In genomic region chr14:21853456-21854109, GRCm38 (mm10) we compare ENCODE assay signal across 8 mouse cellular contexts. TPM values are rescaled to one million over a fixed set of nuclear protein-coding genes. Genes with fewer than 3 reads are reported as not detected.
DNase-seq lines count a peak whose midpoint lies in the region; ATAC-seq lines count a peak whose summit lies in the region.

No protein-coding gene starts in this region.

- peak overlapping the region; percentile 81 for H3K27ac ChIP-seq in limb, embryonic 10.5 days
- H3K27ac ChIP-seq in midbrain, embryonic 11.5 days (ENCODE audit: low read depth, low read length), result no peak overlapping the region

- H3K9ac ChIP-seq in midbrain, embryonic 11.5 days (ENCODE audit: low read length), result peak overlapping the region; percentile 46; the same call in 1 of the 2 replicates

- H3K36me3 ChIP-seq in limb, embryonic 10.5 days, result no peaks in the 10 kb centered on the region
- H3K36me3 ChIP-seq in midbrain, embryonic 11.5 days (ENCODE audit: control insufficient read depth, insufficient read depth, low read length), result no peaks in the 10 kb centered on the region

- ATAC-seq in midbrain, embryonic 11.5 days (ENCODE audit: low FRiP score), result peak; percentile 30; the same call in 1 of the 2 replicates

- peak overlapping the region; percentile 32 for H3K4me3 ChIP-seq in limb, embryonic 10.5 days
- peak overlapping the region; percentile 18 for H3K4me3 ChIP-seq in midbrain, embryonic 11.5 days (ENCODE audit: low read depth, low read length)

- DNase-seq in gastrocnemius, adult 18-20 months (ENCODE audit: low spot score), result peak; percentile 72
- no peak for DNase-seq in gastrocnemius, postnatal 25 days
- DNase-seq in cerebellum, postnatal 14 days, result peak; percentile 82 to 88
- DNase-seq in frontal cortex, postnatal 36 days (ENCODE audit: low spot score in 2 of 2), result peak; percentile 70 to 77
- peak; percentile 80 for DNase-seq in hindlimb bud, embryonic 11.5 days (ENCODE audit: extremely low spot score, low read depth, low spot score)
- DNase-seq in limb, embryonic 10.5 days (ENCODE audit: low spot score), result peak; percentile 87
- DNase-seq in midbrain, embryonic 11.5 days (ENCODE audit: low spot score, missing footprints), result peak; percentile 97
- DNase-seq in right cerebral cortex, postnatal 4 days, result peak; percentile 86

- H3K27me3 ChIP-seq in limb, embryonic 10.5 days (ENCODE audit: low read depth, poor library complexity, severe bottlenecking), result peaks cover 56% of the 10 kb centered on the region
- no peaks in the 10 kb centered on the region for H3K27me3 ChIP-seq in midbrain, embryonic 11.5 days (ENCODE audit: control insufficient read depth, insufficient read depth, low read length)

- peak overlapping the region; percentile 41 for H3K4me2 ChIP-seq in midbrain, embryonic 11.5 days

- 10% methylated on average over 17 of the region's 17 CpGs for WGBS in limb, embryonic 10.5 days
- 8% methylated on average over 17 of the region's 17 CpGs for WGBS in midbrain, embryonic 11.5 days

- H3K4me1 ChIP-seq in limb, embryonic 10.5 days, result peaks cover 90% of the 10 kb centered on the region
- peaks cover 7% of the 10 kb centered on the region for H3K4me1 ChIP-seq in midbrain, embryonic 11.5 days (ENCODE audit: control insufficient read depth, insufficient read depth, low read length)

- H3K9me3 ChIP-seq in limb, embryonic 10.5 days (replicated peaks), result no peaks in the 10 kb centered on the region
- no peaks in the 10 kb centered on the region for H3K9me3 ChIP-seq in midbrain, embryonic 11.5 days (ENCODE audit: control insufficient read depth, low read length)

RNA-seq across cellular contexts. Expression of gene Comtd1, which starts 4.8 kb away (rescaled TPM):
- total RNA-seq in gastrocnemius, adult 18-20 months (2021), result 10 to 100 TPM in 1 of 2 experiments, 1 to 10 TPM in 1; 6.1 to 11.3 TPM
- 1 to 10 TPM; 7.0 to 8.9 TPM for total RNA-seq in gastrocnemius, postnatal 25 days (2021)
- 20.9 and 29.8 TPM in 2 replicates for polyA plus RNA-seq in limb, embryonic 10.5 days (2016; fragmentation: Nextera tagmentation; extraction: Ambion mirVana)
- polyA plus RNA-seq in midbrain, embryonic 11.5 days (2014; fragmentation: Nextera tagmentation; extraction: Ambion mirVana), result 11.8 and 12.6 TPM in 2 replicates

RNA-seq across cellular contexts. Expression of gene Vdac2, which starts 28.5 kb away (rescaled TPM):
- total RNA-seq in gastrocnemius, adult 18-20 months (2021), result 100 to 1,000 TPM; 304 to 312 TPM
- 100 to 1,000 TPM; 279 to 296 TPM for total RNA-seq in gastrocnemius, postnatal 25 days (2021)
- polyA plus RNA-seq in limb, embryonic 10.5 days (2016; fragmentation: Nextera tagmentation; extraction: Ambion mirVana), result 301 and 316 TPM in 2 replicates
- polyA plus RNA-seq in midbrain, embryonic 11.5 days (2014; fragmentation: Nextera tagmentation; extraction: Ambion mirVana), result 312 and 315 TPM in 2 replicates
